Mouse (Mus musculus) T-helper 2 cell (primary cell): ENCODE measurements around the gene Ccser1.

Source experiments
- in situ Hi-C: fragments of 300-600 bp; cut with MboI, MseI; formaldehyde crosslinking; loops from one replicate; pipeline ENCODE4 v1.15.1; 2025; ENCODE audit warnings: high pct_unique_total_duplicates

The Ccser1 gene

DNA sequence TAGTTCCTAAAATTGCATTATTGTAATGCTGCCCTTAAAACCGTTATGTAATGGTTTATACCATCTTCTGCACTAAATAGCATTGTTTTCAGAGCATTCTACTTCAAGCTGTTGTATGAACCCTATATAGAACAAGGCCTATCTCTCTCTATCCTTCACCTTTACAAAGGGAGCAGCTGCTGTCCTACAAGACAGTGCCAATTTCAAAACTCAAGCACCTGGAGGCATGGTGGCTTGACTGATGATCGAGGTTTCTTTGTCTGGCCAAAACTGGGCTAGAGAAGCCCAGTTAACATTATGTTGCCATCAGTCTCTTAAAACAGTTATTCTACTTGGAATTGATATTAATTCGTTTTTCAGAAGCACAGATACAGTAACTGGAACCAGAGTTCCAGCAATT lies 1160.2 kb downstream of the Ccser1 start:
- in situ Hi-C loops: no loop called here

- in situ Hi-C loops: no loop called here
Measured at GRCm38 (mm10) chr6:62367802-62368201, 1187.7 kb downstream of the Ccser1 start.
